Mouse (Mus musculus): ENCODE results near the gene Slc44a5. TPM values are rescaled to one million over a fixed set of nuclear protein-coding genes. Genes with fewer than 3 reads are reported as not detected.

The Slc44a5 gene
- 2.3 and 2.5 TPM in 2 replicates for polyA plus RNA-seq (2015; fragmentation: Nextera tagmentation; extraction: Ambion mirVana)

- WGBS = under 1% methylated on average over 66 of the region's 66 CpGs
These were observed at the start of gene Slc44a5 for GRCm38 (mm10) chr3:153973171-153973948. Gene Slc44a5, plus strand, starts transcription at chr3:153973436.

GRCm38 (mm10) chr3:153926333-153926732, 46.9 kb upstream of the Slc44a5 start:
- 91% methylated on average over 7 of the region's 7 CpGs for WGBS

More at GRCm38 (mm10) chr3:153973171-153973948, at the start of gene Slc44a5:
- Histone ChIP-seq H3K4me2 (replicated peaks) (peak within 1 kb of the TSS; percentile 96), H3K9ac (peak within 1 kb of the TSS; percentile 42), H3K4me3 (replicated peaks) (peak within 1 kb of the TSS; percentile 59), H3K4me1 (peaks cover 11% of the 10 kb centered on the region; the same call in 1 of the 2 replicates), H3K27ac (replicated peaks) (no peak within 1 kb of the TSS), H3K9me3 (replicated peaks) (no peaks in the 10 kb centered on the region), H3K36me3 (no peaks in the 10 kb centered on the region), H3K27me3 (peaks cover 31% of the 10 kb centered on the region)
- peak; percentile 73 for ATAC-seq (ENCODE audit: insufficient number of reproducible peaks, low FRiP score, low TSS enrichment, low read depth)

GRCm38 (mm10) chr3:153929526-153929925, 43.7 kb upstream of the Slc44a5 start:
- Histone ChIP-seq H3K9me3 (replicated peaks) (no peaks in the 10 kb centered on the region), H3K4me2 (replicated peaks) (no peak overlapping the region), H3K36me3 (peaks cover 70% of the 10 kb centered on the region), H3K4me1 (no peaks in the 10 kb centered on the region), H3K27me3 (no peaks in the 10 kb centered on the region), H3K9ac (no peak overlapping the region), H3K4me3 (replicated peaks) (no peak overlapping the region), H3K27ac (replicated peaks) (no peak overlapping the region)
- 94% methylated on average over 11 of the region's 11 CpGs for WGBS
- ATAC-seq (ENCODE audit: insufficient number of reproducible peaks, low FRiP score, low TSS enrichment, low read depth) = no peak

More at GRCm38 (mm10) chr3:153926333-153926732, 46.9 kb upstream of the Slc44a5 start:
- Histone ChIP-seq H3K4me2 (replicated peaks) (no peak overlapping the region), H3K4me3 (replicated peaks) (no peak overlapping the region), H3K36me3 (peaks cover 59% of the 10 kb centered on the region), H3K9me3 (replicated peaks) (no peaks in the 10 kb centered on the region), H3K4me1 (no peaks in the 10 kb centered on the region), H3K27me3 (no peaks in the 10 kb centered on the region), H3K27ac (replicated peaks) (no peak overlapping the region), H3K9ac (no peak overlapping the region)
- ATAC-seq (ENCODE audit: insufficient number of reproducible peaks, low FRiP score, low TSS enrichment, low read depth) = no peak

GRCm38 (mm10) chr3:153932461-153932860, 40.8 kb upstream of the Slc44a5 start:
- 85% methylated on average over 5 of the region's 5 CpGs for WGBS
- Histone ChIP-seq H3K4me1 (no peaks in the 10 kb centered on the region), H3K27me3 (no peaks in the 10 kb centered on the region), H3K36me3 (peaks cover 71% of the 10 kb centered on the region), H3K27ac (replicated peaks) (no peak overlapping the region), H3K4me3 (replicated peaks) (no peak overlapping the region), H3K9ac (no peak overlapping the region), H3K9me3 (replicated peaks) (no peaks in the 10 kb centered on the region), H3K4me2 (replicated peaks) (no peak overlapping the region)
- no peak for ATAC-seq (ENCODE audit: insufficient number of reproducible peaks, low FRiP score, low TSS enrichment, low read depth)

GRCm38 (mm10) chr3:153935878-153936277, 37.4 kb upstream of the Slc44a5 start:
- no peaks in the 10 kb centered on the region for H3K4me1 ChIP-seq
- ATAC-seq (ENCODE audit: insufficient number of reproducible peaks, low FRiP score, low TSS enrichment, low read depth) = no peak
- no peak overlapping the region for H3K27ac ChIP-seq (replicated peaks)
- H3K9ac ChIP-seq = no peak overlapping the region
- H3K27me3 ChIP-seq = no peaks in the 10 kb centered on the region
- H3K36me3 ChIP-seq = peaks cover 62% of the 10 kb centered on the region
- no peak overlapping the region for H3K4me3 ChIP-seq (replicated peaks)
- H3K9me3 ChIP-seq (replicated peaks) = no peaks in the 10 kb centered on the region
- WGBS = 86% methylated on average over 9 of the region's 9 CpGs
- H3K4me2 ChIP-seq (replicated peaks) = no peak overlapping the region

GRCm38 (mm10) chr3:153937116-153937810, 36.0 kb upstream of the Slc44a5 start:
- ATAC-seq (ENCODE audit: insufficient number of reproducible peaks, low FRiP score, low TSS enrichment, low read depth) = no peak
- H3K36me3 ChIP-seq = peaks cover 56% of the 10 kb centered on the region
- no peaks in the 10 kb centered on the region for H3K4me1 ChIP-seq
- H3K4me3 ChIP-seq (replicated peaks) = no peak overlapping the region
- WGBS = 90% methylated on average over 17 of the region's 17 CpGs
- no peak overlapping the region for H3K9ac ChIP-seq
- no peak overlapping the region for H3K27ac ChIP-seq (replicated peaks)
- H3K4me2 ChIP-seq (replicated peaks) = no peak overlapping the region
- no peaks in the 10 kb centered on the region for H3K9me3 ChIP-seq (replicated peaks)
- H3K27me3 ChIP-seq = no peaks in the 10 kb centered on the region

GRCm38 (mm10) chr3:153940021-153940420, 33.2 kb upstream of the Slc44a5 start:
- Histone ChIP-seq H3K4me1 (peaks cover 10% of the 10 kb centered on the region), H3K4me2 (replicated peaks) (no peak overlapping the region), H3K9me3 (replicated peaks) (no peaks in the 10 kb centered on the region), H3K36me3 (peaks cover 31% of the 10 kb centered on the region), H3K9ac (no peak overlapping the region), H3K27me3 (no peaks in the 10 kb centered on the region), H3K4me3 (replicated peaks) (no peak overlapping the region), H3K27ac (replicated peaks) (no peak overlapping the region)
- ATAC-seq (ENCODE audit: insufficient number of reproducible peaks, low FRiP score, low TSS enrichment, low read depth) = no peak
- 68% methylated on average over 8 of the region's 8 CpGs for WGBS

- H3K27me3 ChIP-seq = no peaks in the 10 kb centered on the region
- peaks cover 30% of the 10 kb centered on the region for H3K36me3 ChIP-seq
- no peaks in the 10 kb centered on the region for H3K9me3 ChIP-seq (replicated peaks)
- no peak for ATAC-seq (ENCODE audit: insufficient number of reproducible peaks, low FRiP score, low TSS enrichment, low read depth)
- no peak overlapping the region for H3K4me2 ChIP-seq (replicated peaks)
- no peak overlapping the region for H3K9ac ChIP-seq
- WGBS = 90% methylated on average over 9 of the region's 9 CpGs
- no peak overlapping the region for H3K4me3 ChIP-seq (replicated peaks)
- no peak overlapping the region for H3K27ac ChIP-seq (replicated peaks)
- H3K4me1 ChIP-seq = peaks cover 10% of the 10 kb centered on the region
These were observed 32.8 kb upstream of the Slc44a5 start for GRCm38 (mm10) chr3:153940486-153940885.

- no peaks in the 10 kb centered on the region for H3K27me3 ChIP-seq
- H3K4me1 ChIP-seq = peaks cover 10% of the 10 kb centered on the region
- no peak overlapping the region for H3K9ac ChIP-seq
- no peaks in the 10 kb centered on the region for H3K9me3 ChIP-seq (replicated peaks)
- H3K4me2 ChIP-seq (replicated peaks) = no peak overlapping the region
- ATAC-seq (ENCODE audit: insufficient number of reproducible peaks, low FRiP score, low TSS enrichment, low read depth) = no peak
- peaks cover 26% of the 10 kb centered on the region for H3K36me3 ChIP-seq
- no peak overlapping the region for H3K4me3 ChIP-seq (replicated peaks)
- WGBS = 89% methylated on average over 13 of the region's 13 CpGs
- H3K27ac ChIP-seq (replicated peaks) = no peak overlapping the region
These were observed 31.6 kb upstream of the Slc44a5 start for GRCm38 (mm10) chr3:153941613-153942012.

GRCm38 (mm10) chr3:153943003-153943640, 30.1 kb upstream of the Slc44a5 start:
- Histone ChIP-seq H3K36me3 (peaks cover 14% of the 10 kb centered on the region), H3K4me2 (replicated peaks) (peak overlapping the region; percentile 67), H3K27ac (replicated peaks) (peak overlapping the region; percentile 93), H3K9me3 (replicated peaks) (no peaks in the 10 kb centered on the region), H3K9ac (no peak overlapping the region), H3K4me3 (replicated peaks) (peak overlapping the region; percentile 83), H3K27me3 (no peaks in the 10 kb centered on the region), H3K4me1 (peaks cover 10% of the 10 kb centered on the region)
- ATAC-seq (ENCODE audit: insufficient number of reproducible peaks, low FRiP score, low TSS enrichment, low read depth) = no peak
- 16% methylated on average over 12 of the region's 12 CpGs for WGBS

GRCm38 (mm10) chr3:153943901-153944334, 29.3 kb upstream of the Slc44a5 start:
- peak; percentile 35 for ATAC-seq (ENCODE audit: insufficient number of reproducible peaks, low FRiP score, low TSS enrichment, low read depth)
- H3K36me3 ChIP-seq = 0 out of 2 replicates have a peak, but pooled peaks cover 6% of the 10 kb centered on the region
- peaks cover 10% of the 10 kb centered on the region for H3K4me1 ChIP-seq
- H3K27me3 ChIP-seq = no peaks in the 10 kb centered on the region
- WGBS = under 1% methylated on average over 19 of the region's 19 CpGs
- peak overlapping the region; percentile 93 for H3K27ac ChIP-seq (replicated peaks)
- peak overlapping the region; percentile 72 for H3K9ac ChIP-seq
- no peaks in the 10 kb centered on the region for H3K9me3 ChIP-seq (replicated peaks)
- H3K4me2 ChIP-seq (replicated peaks) = peak overlapping the region; percentile 67
- peak overlapping the region; percentile 83 for H3K4me3 ChIP-seq (replicated peaks)

All from embryonic facial prominence, embryonic 15.5 days (tissue).